Mouse (Mus musculus) kidney, postnatal 36 days (tissue): ENCODE results near the gene Eif1ax.
"Not testable (repeated sequence)": the region's sequence is repeated elsewhere in the genome, so short reads cannot be mapped to it uniquely, and the experiment has no call there.

Experiments
- DNase-seq, 2 experiments: peaks; one replicate each; pipeline ENCODE4 v3.0.0; 2021 to 2022; ENCODE audit warnings: mixed read lengths in 2 of 2

Gene Eif1ax

GRCm38 (mm10) chrX:159371831-159372752 lies at the start of gene Eif1ax:
Gene Eif1ax (plus strand): TSS chrX:159372178.
- peak; percentile 81 to 84 for DNase-seq

- DNase-seq, result no peak
Measured at GRCm38 (mm10) chrX:159364506-159364905, 7.5 kb upstream of the Eif1ax start.

GRCm38 (mm10) chrX:159372753-159373144 lies 771 bp downstream of the Eif1ax start:
- DNase-seq, result peak in 1 of 2 experiments; percentile 18

- no peak for DNase-seq
Measured at GRCm38 (mm10) chrX:159387105-159387504, 15.1 kb downstream of the Eif1ax start.

- no peak for DNase-seq
Measured at GRCm38 (mm10) chrX:159388953-159389352, 17.0 kb downstream of the Eif1ax start.

- DNase-seq, result no peak
Measured at GRCm38 (mm10) chrX:159390347-159390962, 18.5 kb downstream of the Eif1ax start.

GRCm38 (mm10) chrX:159391239-159391638 lies 19.3 kb downstream of the Eif1ax start:
- no peak for DNase-seq

- DNase-seq, result peak; percentile 29 to 51
Measured at GRCm38 (mm10) chrX:159409253-159409652, 37.3 kb downstream of the Eif1ax start.

GRCm38 (mm10) chrX:159414130-159414828 lies 42.3 kb downstream of the Eif1ax start, which contains the start of gene Map7d2:
Gene Map7d2 (plus strand): TSS chrX:159414572.
- DNase-seq, result peak in 1 of 2 experiments; percentile 13

GRCm38 (mm10) chrX:159414829-159415673 lies 43.1 kb downstream of the Eif1ax start:
- DNase-seq, result peak in 1 of 2 experiments; percentile 1

- not testable (repeated sequence) for DNase-seq
Measured at GRCm38 (mm10) chrX:159430507-159430906, 58.5 kb downstream of the Eif1ax start.
